Mouse (Mus musculus): ENCODE data around the gene Dpyd. TPM values are rescaled to one million over a fixed set of nuclear protein-coding genes. Genes with fewer than 3 reads are reported as not detected.

Dpyd gene
- polyA plus RNA-seq, 1 experiment = 2.3 TPM

DNA sequence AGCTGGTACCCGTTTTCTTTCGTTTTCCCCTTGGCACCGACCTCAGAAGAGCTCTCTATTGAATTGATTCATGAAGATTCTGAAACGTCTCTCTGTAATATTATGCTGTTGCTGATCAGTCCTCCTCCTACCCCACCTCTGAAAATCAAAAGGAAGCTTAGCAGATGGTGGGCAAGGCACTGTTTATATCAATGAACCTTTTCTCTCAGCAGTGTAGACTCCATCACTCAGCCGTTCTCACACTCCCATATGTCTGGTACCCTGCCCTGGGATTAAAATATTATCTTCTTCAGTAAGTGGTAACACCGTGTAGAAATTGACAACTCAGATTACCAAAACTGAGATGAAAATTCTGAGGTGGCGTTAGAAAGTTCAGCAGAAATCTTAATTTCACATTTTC, 767.1 kb downstream of the Dpyd start:
- Histone ChIP-seq H3K4me3 (replicated peaks; ENCODE audit: insufficient read depth, low read depth, low read length) (no peak overlapping the region), H3K27me3 (ENCODE audit: control insufficient read depth, insufficient read depth, low read length) (no peaks in the 10 kb centered on the region), H3K27ac (ENCODE audit: insufficient read depth, low read length) (no peak overlapping the region), H3K4me1 (ENCODE audit: control insufficient read depth, insufficient read depth, low read length) (no peaks in the 10 kb centered on the region)
- no peak for TF ChIP-seq CTCF (IDR thresholded peaks at IDR 0.05; ENCODE audit: borderline replicate concordance, insufficient read depth, low read depth, low read length)
- no peak for TF ChIP-seq POLR2A (IDR thresholded peaks at IDR 0.05; ENCODE audit: borderline replicate concordance, insufficient read depth, low read length)
- no peak for DNase-seq
- WGBS = 63% methylated on average over 7 of the region's 7 CpGs

DNA sequence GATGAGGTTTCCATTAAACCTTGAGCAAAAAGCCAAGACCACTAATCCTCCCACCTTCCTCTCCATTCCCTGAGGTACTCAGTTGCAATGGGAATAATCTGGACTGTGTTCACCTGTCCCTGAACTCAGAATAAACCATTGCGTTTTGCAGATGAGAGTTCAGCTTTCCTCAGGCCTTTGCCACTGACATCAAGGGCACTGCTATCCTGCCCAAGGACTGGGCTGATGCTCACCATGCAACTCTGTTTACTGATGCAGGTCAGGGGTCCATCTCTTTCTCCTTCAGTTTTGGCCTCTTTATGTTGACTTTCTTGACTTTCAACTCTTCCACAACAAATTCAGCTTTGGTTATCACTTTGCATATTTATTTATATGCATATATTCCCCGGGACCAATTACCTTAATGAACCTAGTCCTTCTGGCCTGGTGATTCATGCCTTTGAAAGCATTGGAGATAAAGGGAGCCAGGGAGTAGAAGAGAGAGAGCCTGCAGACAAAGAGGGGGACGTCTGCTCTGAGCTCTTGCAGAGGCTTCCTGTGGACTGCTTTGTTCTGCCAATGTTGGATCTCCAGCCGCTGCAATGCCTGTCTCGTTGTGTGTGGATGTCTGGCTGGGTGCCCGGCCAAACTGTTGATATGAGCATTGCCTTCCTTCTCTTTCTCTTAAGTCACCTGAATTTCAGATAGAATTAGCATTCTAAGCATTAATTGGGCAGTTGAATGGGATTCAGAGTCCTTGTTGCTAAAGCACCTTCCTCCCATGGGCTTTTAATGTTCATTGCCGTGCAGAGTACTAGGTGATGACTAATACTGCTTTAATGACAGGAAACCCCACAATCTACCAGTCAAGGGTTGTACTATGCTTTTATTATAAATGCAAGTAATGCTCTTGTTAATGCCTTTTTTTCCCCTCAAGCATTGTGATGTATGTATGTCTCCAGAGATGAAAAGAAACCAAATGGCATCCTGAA, 771.7 kb downstream of the Dpyd start:
- TF ChIP-seq CTCF (IDR thresholded peaks at IDR 0.05; ENCODE audit: borderline replicate concordance, insufficient read depth, low read depth, low read length) (no peak), POLR2A (IDR thresholded peaks at IDR 0.05; ENCODE audit: borderline replicate concordance, insufficient read depth, low read length) (no peak)
- no peaks in the 10 kb centered on the region for H3K27me3 ChIP-seq (ENCODE audit: control insufficient read depth, insufficient read depth, low read length)
- no peak overlapping the region for H3K4me3 ChIP-seq (replicated peaks; ENCODE audit: insufficient read depth, low read depth, low read length)
- no peaks in the 10 kb centered on the region for H3K4me1 ChIP-seq (ENCODE audit: control insufficient read depth, insufficient read depth, low read length)
- 18% methylated on average over 7 of the region's 7 CpGs for WGBS
- no peak for DNase-seq
- H3K27ac ChIP-seq (ENCODE audit: insufficient read depth, low read length) = no peak overlapping the region

DNA sequence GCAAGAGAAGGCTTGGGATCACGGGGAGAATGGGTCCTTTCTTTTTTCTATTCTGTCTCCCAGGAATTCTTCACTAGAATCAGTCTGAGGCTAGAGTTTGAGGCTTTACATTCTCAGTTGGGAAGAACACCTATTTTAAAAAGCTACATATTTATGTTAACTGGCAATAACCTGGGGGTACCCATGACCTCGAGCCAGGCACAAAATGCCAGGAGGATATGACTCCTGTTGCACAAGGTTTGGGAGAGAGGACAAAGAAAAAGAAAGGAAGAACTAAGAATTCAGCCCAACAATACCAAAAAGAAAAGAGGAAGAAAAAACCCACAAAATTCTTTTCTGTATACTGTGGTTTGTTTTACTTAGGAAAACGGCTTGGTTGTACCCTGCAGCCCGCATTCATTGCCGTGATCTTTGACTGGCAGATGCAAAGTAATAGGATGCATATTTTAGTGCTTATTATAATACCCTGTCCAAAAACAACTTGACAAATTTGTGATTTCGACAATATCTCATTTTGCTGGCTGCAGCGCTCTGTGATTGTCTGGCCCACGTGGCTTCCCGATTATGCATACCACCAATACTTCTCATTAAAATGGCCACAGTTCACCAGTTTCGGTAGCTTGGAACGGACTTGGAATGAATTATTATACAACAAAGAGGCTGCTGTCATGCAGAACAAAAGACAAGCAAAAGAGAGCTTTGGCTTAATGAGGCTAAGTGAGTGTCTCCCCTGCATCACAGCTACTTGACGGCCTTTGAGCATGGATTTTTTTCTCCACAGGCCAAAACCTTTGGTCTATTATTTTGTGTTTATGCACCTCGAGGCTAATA, 799.8 kb downstream of the Dpyd start:
- Histone ChIP-seq H3K4me3 (replicated peaks; ENCODE audit: insufficient read depth, low read depth, low read length) (no peak overlapping the region), H3K27ac (ENCODE audit: insufficient read depth, low read length) (no peak overlapping the region), H3K27me3 (ENCODE audit: control insufficient read depth, insufficient read depth, low read length) (no peaks in the 10 kb centered on the region), H3K4me1 (ENCODE audit: control insufficient read depth, insufficient read depth, low read length) (peaks cover 4% of the 10 kb centered on the region)
- TF ChIP-seq POLR2A (IDR thresholded peaks at IDR 0.05; ENCODE audit: borderline replicate concordance, insufficient read depth, low read length) = no peak
- TF ChIP-seq CTCF (IDR thresholded peaks at IDR 0.05; ENCODE audit: borderline replicate concordance, insufficient read depth, low read depth, low read length) = no peak
- WGBS = 57% methylated on average over 13 of the region's 13 CpGs
- peak in 1 of 2 experiments; percentile 4 for DNase-seq

DNA sequence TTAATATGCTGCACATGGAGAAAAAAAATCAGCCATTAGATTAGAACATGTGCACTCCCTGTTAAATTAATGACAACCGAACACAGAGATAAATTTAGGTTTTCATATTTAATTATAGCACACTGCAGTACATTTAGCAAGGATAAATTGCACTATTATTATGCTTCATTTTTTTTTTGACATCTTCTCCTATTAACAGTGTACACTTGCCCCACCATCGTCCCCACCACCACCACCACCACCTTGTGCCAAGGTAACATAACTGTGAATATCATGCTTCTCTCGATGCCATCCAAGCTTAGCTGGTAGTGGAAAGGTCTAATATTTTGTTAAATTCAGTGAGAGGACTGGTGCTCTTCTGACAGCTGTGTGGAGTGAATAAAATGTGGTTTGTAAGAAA, 800.5 kb downstream of the Dpyd start:
- 78% methylated on average over 3 of the region's 3 CpGs for WGBS
- no peak for DNase-seq
- Histone ChIP-seq H3K27me3 (ENCODE audit: control insufficient read depth, insufficient read depth, low read length) (no peaks in the 10 kb centered on the region), H3K4me3 (replicated peaks; ENCODE audit: insufficient read depth, low read depth, low read length) (no peak overlapping the region), H3K4me1 (ENCODE audit: control insufficient read depth, insufficient read depth, low read length) (peaks cover 7% of the 10 kb centered on the region), H3K27ac (ENCODE audit: insufficient read depth, low read length) (no peak overlapping the region)
- TF ChIP-seq POLR2A (IDR thresholded peaks at IDR 0.05; ENCODE audit: borderline replicate concordance, insufficient read depth, low read length) (no peak), CTCF (IDR thresholded peaks at IDR 0.05; ENCODE audit: borderline replicate concordance, insufficient read depth, low read depth, low read length) (no peak)

DNA sequence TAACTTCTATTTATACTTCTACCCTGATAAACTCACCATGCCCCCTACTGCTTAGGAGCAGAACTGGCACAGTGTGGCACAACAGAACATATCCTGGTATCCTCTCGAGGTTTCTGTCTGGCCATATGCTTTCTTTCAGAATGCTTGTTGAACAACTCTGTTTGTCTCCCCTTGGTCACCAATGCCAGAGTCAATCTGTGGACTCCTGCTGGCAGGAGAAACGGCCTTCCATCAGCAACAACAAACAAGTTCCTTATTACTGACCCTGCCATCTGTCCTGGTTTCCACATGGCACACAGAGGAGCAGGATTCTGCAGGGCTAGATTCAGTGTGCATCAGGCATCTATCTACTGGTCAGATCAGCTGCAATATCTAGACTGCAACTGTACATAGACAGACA, 807.0 kb downstream of the Dpyd start:
- DNase-seq = peak; percentile 66 to 88
- Histone ChIP-seq H3K27ac (ENCODE audit: insufficient read depth, low read length) (no peak overlapping the region), H3K4me1 (ENCODE audit: control insufficient read depth, insufficient read depth, low read length) (peaks cover 10% of the 10 kb centered on the region), H3K27me3 (ENCODE audit: control insufficient read depth, insufficient read depth, low read length) (no peaks in the 10 kb centered on the region), H3K4me3 (replicated peaks; ENCODE audit: insufficient read depth, low read depth, low read length) (no peak overlapping the region)
- TF ChIP-seq CTCF (IDR thresholded peaks at IDR 0.05; ENCODE audit: borderline replicate concordance, insufficient read depth, low read depth, low read length) = peak; percentile 32; the same call in 1 of the 2 replicates
- no peak for TF ChIP-seq POLR2A (IDR thresholded peaks at IDR 0.05; ENCODE audit: borderline replicate concordance, insufficient read depth, low read length)
- 4% methylated on average over 2 of the region's 2 CpGs for WGBS

DNA sequence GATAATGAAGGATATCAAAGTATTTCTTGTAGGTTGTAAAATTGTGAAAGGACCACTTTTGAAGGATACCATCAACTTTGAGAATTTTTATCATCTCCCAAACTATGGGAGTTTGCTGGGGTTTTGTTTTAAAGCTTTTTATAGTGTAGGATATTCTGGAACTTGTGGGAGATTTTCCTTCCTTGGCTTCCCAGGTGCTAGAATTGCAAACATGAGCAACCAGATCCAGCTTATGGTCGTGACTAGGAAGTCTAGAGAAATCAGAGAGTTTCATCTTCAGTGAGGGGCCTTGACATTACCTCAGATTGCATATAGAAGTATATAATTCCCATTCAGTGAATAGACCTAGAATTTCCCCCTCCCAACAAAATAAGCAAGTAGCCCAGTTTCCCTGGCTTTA, 819.2 kb downstream of the Dpyd start:
- Histone ChIP-seq H3K4me1 (ENCODE audit: control insufficient read depth, insufficient read depth, low read length) (no peaks in the 10 kb centered on the region), H3K27me3 (ENCODE audit: control insufficient read depth, insufficient read depth, low read length) (no peaks in the 10 kb centered on the region), H3K27ac (ENCODE audit: insufficient read depth, low read length) (no peak overlapping the region), H3K4me3 (replicated peaks; ENCODE audit: insufficient read depth, low read depth, low read length) (no peak overlapping the region)
- WGBS = 91% methylated on average over 1 of the region's 1 CpGs
- TF ChIP-seq POLR2A (IDR thresholded peaks at IDR 0.05; ENCODE audit: borderline replicate concordance, insufficient read depth, low read length) (no peak), CTCF (IDR thresholded peaks at IDR 0.05; ENCODE audit: borderline replicate concordance, insufficient read depth, low read depth, low read length) (no peak)
- no peak for DNase-seq

DNA sequence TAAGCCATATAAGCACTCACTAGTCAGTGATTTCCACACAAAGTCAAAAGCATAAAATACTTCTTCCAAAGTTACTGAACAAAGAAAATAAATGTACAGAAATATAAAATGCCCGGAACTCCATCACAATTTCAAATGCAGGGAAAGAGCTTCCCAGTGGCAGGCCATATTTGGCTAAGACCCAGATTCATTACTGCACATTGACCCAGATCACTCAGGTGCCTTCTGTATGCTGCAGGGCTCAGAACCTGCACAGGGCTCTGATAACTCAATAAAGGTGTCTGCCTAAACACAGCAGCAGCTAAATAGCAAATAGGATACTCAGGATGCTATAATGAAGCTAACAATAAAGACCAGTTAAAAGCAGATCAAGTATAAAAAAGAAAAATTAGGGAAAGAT, 820.5 kb downstream of the Dpyd start:
- WGBS = 39% methylated on average over 1 of the region's 1 CpGs
- TF ChIP-seq CTCF (IDR thresholded peaks at IDR 0.05; ENCODE audit: borderline replicate concordance, insufficient read depth, low read depth, low read length) (no peak), POLR2A (IDR thresholded peaks at IDR 0.05; ENCODE audit: borderline replicate concordance, insufficient read depth, low read length) (no peak)
- H3K4me1 ChIP-seq (ENCODE audit: control insufficient read depth, insufficient read depth, low read length) = no peaks in the 10 kb centered on the region
- no peak overlapping the region for H3K27ac ChIP-seq (ENCODE audit: insufficient read depth, low read length)
- no peaks in the 10 kb centered on the region for H3K27me3 ChIP-seq (ENCODE audit: control insufficient read depth, insufficient read depth, low read length)
- H3K4me3 ChIP-seq (replicated peaks; ENCODE audit: insufficient read depth, low read depth, low read length) = no peak overlapping the region
- peak in 1 of 2 experiments; percentile 21 for DNase-seq

Data from cerebellum, adult 2 months (tissue).